Mouse (Mus musculus): Measurements from ENCODE around the gene Ddx11. TPM values are rescaled to one million over a fixed set of nuclear protein-coding genes. Genes with fewer than 3 reads are reported as not detected.

Ddx11 gene
- 6.4 and 7.0 TPM in 2 replicates for polyA plus RNA-seq (2015; fragmentation: Nextera tagmentation; extraction: Ambion mirVana)

GRCm38 (mm10) chr17:66123066-66123815, at the start of gene Ddx11:
TSS of gene Ddx11 (plus strand) at chr17:66123520.

GRCm38 (mm10) chr17:66076934-66077333, 46.4 kb upstream of the Ddx11 start, which contains the start of gene Ankrd12:
TSS of gene Ankrd12 (minus strand) at chr17:66077089.

GRCm38 (mm10) chr17:66101380-66102330, 21.7 kb upstream of the Ddx11 start, which contains the start of gene Ndufv2:
TSS of gene Ndufv2 (minus strand) at chr17:66101559.

DNA sequence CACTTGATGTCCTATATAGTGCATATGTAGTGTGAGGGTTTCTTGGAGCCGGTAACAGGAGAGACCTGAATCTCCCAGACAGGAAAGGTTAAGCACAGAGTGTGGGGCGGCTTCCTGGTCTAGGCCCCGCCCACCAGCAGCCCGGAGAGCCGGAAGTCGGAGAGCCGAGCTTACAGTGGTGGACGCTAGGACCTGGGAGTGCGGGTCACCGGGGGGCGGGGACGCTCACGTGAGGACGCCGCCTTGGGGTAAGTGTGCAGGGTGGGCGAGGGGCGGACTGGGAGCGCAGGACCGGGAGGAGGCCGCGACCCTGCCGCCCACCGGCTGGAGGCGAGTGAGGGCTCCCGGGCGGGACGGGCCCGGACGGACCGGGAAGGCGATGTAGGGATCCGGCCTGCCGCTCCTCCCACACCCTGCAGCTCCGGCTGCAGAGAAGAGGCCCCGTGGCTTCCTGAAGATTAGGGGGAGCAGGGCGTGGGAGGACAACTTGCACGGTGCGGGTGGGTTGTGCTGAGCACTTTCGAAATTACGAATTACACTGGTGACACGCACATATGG, 11.8 kb upstream of the Ddx11 start, which contains the start of gene Washc1:
Gene Washc1, plus strand, starts transcription at position 144 of the 558 bp plus-strand sequence.

Other genes starting within 250 kb of the Ddx11 start
- gene Ralbp1, start 237.7 kb upstream of the Ddx11 start, polyA plus RNA-seq (2015; fragmentation: Nextera tagmentation; extraction: Ambion mirVana): 66.4 and 84.9 TPM in 2 replicates
- 29.3 and 35.8 TPM in 2 replicates for gene Twsg1, start 172.3 kb upstream of the Ddx11 start, polyA plus RNA-seq (2015; fragmentation: Nextera tagmentation; extraction: Ambion mirVana)
- gene Ankrd12, start 46.4 kb upstream of the Ddx11 start, polyA plus RNA-seq (2015; fragmentation: Nextera tagmentation; extraction: Ambion mirVana): 26.6 and 30.0 TPM in 2 replicates
- gene Ndufv2, start 22.0 kb upstream of the Ddx11 start, polyA plus RNA-seq (2015; fragmentation: Nextera tagmentation; extraction: Ambion mirVana): 236 TPM in 2 replicates
- 24.2 and 25.0 TPM in 2 replicates for gene Washc1, start 12.0 kb upstream of the Ddx11 start, polyA plus RNA-seq (2015; fragmentation: Nextera tagmentation; extraction: Ambion mirVana)

Data from spleen, postnatal 0 days (tissue).